ENCODE assay signal across 16 mouse cellular contexts in genomic region chr11:68739509-68739908, GRCm38 (mm10). TPM values are rescaled to one million over a fixed set of nuclear protein-coding genes. Genes with fewer than 3 reads are reported as not detected.
"Had no signal": no experiment of that assay in that cellular context is flagged by ENCODE, and none has a peak within 500 bp of the region (broad histone marks: within the 10 kb centered on the region; RNA-seq: fewer than 3 reads in every experiment).

No protein-coding gene starts in this region.

- H3K27ac ChIP-seq: neural tube, embryonic 15.5 days; stomach, embryonic 15.5 days; stomach, postnatal 0 days had no signal

- H3K4me1 ChIP-seq: stomach, embryonic 15.5 days had no signal

- H3K4me2 ChIP-seq: neural tube, embryonic 15.5 days; stomach, embryonic 15.5 days had no signal

- H3K9ac ChIP-seq: neural tube, embryonic 15.5 days; stomach, embryonic 15.5 days had no signal

- H3K4me3 ChIP-seq: neural tube, embryonic 15.5 days; stomach, embryonic 15.5 days had no signal

- DNase-seq: retina, postnatal 1 day; right cerebral cortex, adult 18-20 months; right cerebral cortex, postnatal 14 days; right cerebral cortex, postnatal 25 days; right cerebral cortex, postnatal 4 days; spleen, adult 18-20 months; thymus, adult 18-20 months; thymus, adult 2 months; thymus, postnatal 14 days; thymus, postnatal 25 days; thymus, postnatal 36 days; thymus, postnatal 4 days had no signal

- H3K9me3 ChIP-seq: neural tube, embryonic 15.5 days; stomach, embryonic 15.5 days had no signal

- H3K27me3 ChIP-seq: neural tube, embryonic 15.5 days; stomach, embryonic 15.5 days had no signal

RNA-seq across cellular contexts. Expression of gene Myh10, which starts 48.1 kb away (rescaled TPM):
- total RNA-seq: neutrophil, adult 5-6 weeks had no signal
